Mouse (Mus musculus) testis, adult 2 months (tissue): ENCODE measurements around the gene Mettl8.

Experiments used
- CTCF ChIP-seq: fragments of 200-500 bp; IDR thresholded peaks from 2 replicates; pipeline ENCODE4 v1.5.1; 2012; ENCODE audit warnings: low read depth, mild to moderate bottlenecking, inconsistent platforms, low read length, moderate library complexity; ENCODE audit not compliant: control insufficient read depth, insufficient read depth, insufficient replicate concordance
- POLR2A ChIP-seq: fragments of 200-500 bp; IDR thresholded peaks from 2 replicates; pipeline ENCODE4 v1.6.1; 2012; ENCODE audit warnings: low read depth, mild to moderate bottlenecking, inconsistent platforms, low read length, moderate library complexity; ENCODE audit not compliant: control insufficient read depth

DNA sequence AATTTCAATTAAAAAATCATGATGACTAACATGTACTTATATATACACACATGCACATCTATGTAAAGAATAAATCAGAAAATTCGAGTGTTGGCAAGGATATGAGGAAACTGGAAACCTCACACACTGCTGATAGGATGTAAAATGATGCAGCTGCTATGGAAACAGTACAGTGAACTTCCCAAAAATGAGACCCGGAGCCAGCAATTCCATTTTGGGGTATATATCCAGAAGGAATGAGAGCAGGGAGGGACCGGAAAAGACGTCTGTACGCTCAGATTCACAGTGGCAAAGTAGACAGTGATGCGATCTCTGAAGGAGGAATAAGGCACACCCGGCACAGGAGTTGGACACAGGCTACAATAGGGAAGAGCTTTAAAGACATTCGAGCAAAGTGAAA is 34.7 kb downstream of the Mettl8 start:
- TF ChIP-seq CTCF, result no peak
- TF ChIP-seq POLR2A, result no peak
